Mouse (Mus musculus) erythroblast, embryonic 14.5 days (primary cell): ENCODE results near the gene Anks1.

Source experiments
- GATA1 ChIP-seq: IDR thresholded peaks from 2 replicates; pipeline ENCODE4 v1.6.1; 2012; ENCODE audit warnings: low read length, inconsistent platforms, mixed read lengths
- TAL1 ChIP-seq: IDR thresholded peaks from 3 replicates; pipeline ENCODE4 v1.6.1; 2012; ENCODE audit warnings: low read length, inconsistent platforms, mixed read lengths

DNA sequence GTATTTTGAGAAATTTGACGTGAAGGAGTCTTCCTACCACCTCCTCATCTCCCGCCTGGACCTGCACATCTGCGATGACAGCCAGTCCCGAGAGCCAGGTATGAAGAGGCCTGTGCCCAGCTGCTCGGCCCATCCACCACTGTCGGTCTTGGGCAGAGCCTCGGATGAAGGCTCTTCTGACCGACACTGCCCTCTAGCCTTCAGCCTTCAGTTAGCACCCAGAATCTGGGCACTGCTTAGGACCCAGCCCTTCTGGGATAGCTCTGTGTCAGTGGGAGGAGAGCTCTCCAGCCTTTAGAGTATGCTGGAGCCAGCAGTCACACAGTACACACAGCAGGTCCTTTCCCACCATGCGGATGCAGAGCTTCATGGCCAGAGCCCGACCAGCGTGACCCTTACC is 27.6 kb upstream of the Anks1 start:
- TF ChIP-seq GATA1: no peak
- no peak for TF ChIP-seq TAL1
